Mouse (Mus musculus) hindbrain, embryonic 10.5 days (tissue): Measurements from ENCODE around the gene Mfsd5. TPM values are rescaled to one million over a fixed set of nuclear protein-coding genes. Genes with fewer than 3 reads are reported as not detected.

Experiments
- DNase-seq: peaks from one replicate; pipeline ENCODE4 v3.0.0-alpha.2; 2017; ENCODE audit warnings: low spot score
- H3K27ac ChIP-seq: fragments of 300-500 bp; sonication (generic); 2 replicates; pipeline ENCODE4 v1.5.1; 2016; ENCODE audit warnings: mild to moderate bottlenecking, moderate library complexity
- H3K27me3 ChIP-seq: fragments of 300-500 bp; sonication (generic); 2 replicates; pipeline ENCODE4 v1.6.1; 2016; ENCODE audit warnings: mild to moderate bottlenecking; ENCODE audit not compliant: poor library complexity, insufficient read depth, severe bottlenecking
- H3K36me3 ChIP-seq: fragments of 300-500 bp; sonication (generic); 2 replicates; pipeline ENCODE4 v1.6.1; 2016; ENCODE audit warnings: mild to moderate bottlenecking, moderate library complexity
- H3K4me1 ChIP-seq: fragments of 300-500 bp; sonication (generic); replicated peaks from 2 replicates; pipeline ENCODE4 v1.6.1; 2016; ENCODE audit warnings: mild to moderate bottlenecking
- H3K4me3 ChIP-seq: fragments of 300-500 bp; sonication (generic); 2 replicates; pipeline ENCODE4 v1.5.1; 2016; ENCODE audit warnings: mild to moderate bottlenecking, moderate library complexity
- H3K9me3 ChIP-seq: fragments of 300-500 bp; sonication (generic); 2 replicates; pipeline ENCODE4 v1.6.1; 2016; ENCODE audit warnings: mild to moderate bottlenecking, moderate library complexity
- WGBS: fragments of 180-500 bp; shearing (Covaris S2); methylation state at CpG from one replicate; pipeline ENCODE4 v1.1.7; 2016; 5-methylcytosine and 5-hydroxymethylcytosine counted together
- polyA plus RNA-seq: library from polyadenylated mRNA; unstranded; fragments of >200 nt; fragmentation: Nextera tagmentation; extraction: Ambion mirVana; gene quantifications from 2 replicates; pipeline ENCODE4 v1.2.1, GENCODE M21; 2016

The Mfsd5 gene
- polyA plus RNA-seq, 1 experiment from 2014 or later = 66.1 TPM

DNA sequence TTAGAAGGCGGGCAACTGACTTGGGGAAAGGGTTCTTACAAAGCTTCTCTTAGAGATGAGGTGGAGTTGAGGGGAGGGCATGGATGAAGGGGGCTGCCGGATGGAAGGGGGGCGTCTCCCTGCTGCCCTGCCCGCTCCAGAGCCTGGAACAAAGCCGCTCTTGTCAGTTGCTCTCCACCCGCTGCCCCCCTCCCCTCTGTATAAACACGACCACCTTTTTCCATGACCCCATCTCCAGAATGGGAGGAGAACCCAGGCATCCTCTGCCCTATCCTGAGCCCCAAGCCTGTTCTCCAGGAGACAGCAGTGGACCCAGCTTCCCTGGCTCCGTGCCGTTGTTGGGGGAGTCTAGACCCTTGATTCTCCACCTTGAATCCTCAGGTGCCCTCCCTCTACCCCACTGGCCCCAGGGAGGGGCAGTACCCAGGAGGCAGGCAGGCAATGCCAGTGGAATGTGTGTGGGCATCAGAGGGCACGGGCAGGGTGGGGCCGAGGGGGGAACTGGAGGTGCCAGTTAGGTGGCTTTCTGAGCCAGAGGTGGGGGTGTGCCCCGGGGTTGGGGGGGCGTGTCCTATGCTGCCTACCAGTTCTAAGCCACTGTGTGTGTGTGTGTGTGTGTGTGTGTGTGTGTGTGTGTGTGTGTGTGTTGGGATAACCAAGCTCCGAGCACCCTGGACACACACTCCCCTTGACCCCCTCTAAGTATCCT, 23.6 kb upstream of the Mfsd5 start:
- WGBS = 40% methylated on average over 14 of the region's 14 CpGs
- H3K4me3 ChIP-seq = peak overlapping the region; percentile 64; the same call in 1 of the 2 replicates

DNA sequence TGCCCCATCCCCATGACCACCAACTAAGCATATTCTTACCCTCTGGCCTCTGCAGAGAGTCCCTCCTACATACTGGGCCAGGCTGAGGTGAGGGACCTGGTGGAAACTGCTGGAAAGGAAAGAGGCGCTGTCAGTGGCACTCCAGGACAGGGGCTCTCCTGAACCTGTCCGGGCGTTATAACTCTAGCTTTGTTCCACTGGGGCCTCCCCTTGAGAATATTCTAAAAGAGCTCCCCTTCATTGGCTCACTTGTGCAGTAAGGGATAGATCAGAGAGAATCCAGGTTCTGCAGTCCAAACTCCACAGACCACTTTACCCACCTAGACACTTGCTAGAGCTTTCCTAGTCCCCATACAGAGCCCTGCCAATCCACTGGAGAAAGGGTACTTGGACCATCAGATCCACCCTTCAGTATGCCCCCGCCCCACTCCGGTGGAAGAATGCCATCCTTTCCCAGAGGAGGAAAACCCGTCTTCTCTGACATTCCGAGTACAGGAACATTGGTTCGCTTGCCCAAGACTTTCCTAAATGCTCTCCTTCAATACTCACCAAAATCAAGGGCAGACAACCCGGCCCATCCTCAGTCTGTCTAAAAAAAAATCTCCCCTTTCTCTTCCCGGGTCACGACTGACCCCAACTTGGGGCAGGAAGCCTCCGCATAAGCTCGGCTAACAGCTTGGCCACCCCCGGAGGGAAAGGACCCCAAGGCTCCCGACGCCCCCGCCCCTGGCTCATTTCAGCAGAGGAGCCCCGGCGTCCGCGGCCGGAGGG, 22.6 kb upstream of the Mfsd5 start:
- 8% methylated on average over 22 of the region's 22 CpGs for WGBS
- Histone ChIP-seq H3K4me3 (peak overlapping the region; percentile 64), H3K27me3 (peaks cover 80% of the 10 kb centered on the region), H3K4me1 (peaks cover 55% of the 10 kb centered on the region), H3K9me3 (no peaks in the 10 kb centered on the region), H3K27ac (peak overlapping the region; percentile 85), H3K36me3 (no peaks in the 10 kb centered on the region)
- no peak for DNase-seq

More for the DNA sequence above, 23.6 kb upstream of the Mfsd5 start:
- Histone ChIP-seq H3K9me3 (no peaks in the 10 kb centered on the region), H3K4me1 (peaks cover 63% of the 10 kb centered on the region), H3K27ac (peak overlapping the region; percentile 46), H3K36me3 (no peaks in the 10 kb centered on the region), H3K27me3 (peaks cover 89% of the 10 kb centered on the region)
- DNase-seq = no peak

DNA sequence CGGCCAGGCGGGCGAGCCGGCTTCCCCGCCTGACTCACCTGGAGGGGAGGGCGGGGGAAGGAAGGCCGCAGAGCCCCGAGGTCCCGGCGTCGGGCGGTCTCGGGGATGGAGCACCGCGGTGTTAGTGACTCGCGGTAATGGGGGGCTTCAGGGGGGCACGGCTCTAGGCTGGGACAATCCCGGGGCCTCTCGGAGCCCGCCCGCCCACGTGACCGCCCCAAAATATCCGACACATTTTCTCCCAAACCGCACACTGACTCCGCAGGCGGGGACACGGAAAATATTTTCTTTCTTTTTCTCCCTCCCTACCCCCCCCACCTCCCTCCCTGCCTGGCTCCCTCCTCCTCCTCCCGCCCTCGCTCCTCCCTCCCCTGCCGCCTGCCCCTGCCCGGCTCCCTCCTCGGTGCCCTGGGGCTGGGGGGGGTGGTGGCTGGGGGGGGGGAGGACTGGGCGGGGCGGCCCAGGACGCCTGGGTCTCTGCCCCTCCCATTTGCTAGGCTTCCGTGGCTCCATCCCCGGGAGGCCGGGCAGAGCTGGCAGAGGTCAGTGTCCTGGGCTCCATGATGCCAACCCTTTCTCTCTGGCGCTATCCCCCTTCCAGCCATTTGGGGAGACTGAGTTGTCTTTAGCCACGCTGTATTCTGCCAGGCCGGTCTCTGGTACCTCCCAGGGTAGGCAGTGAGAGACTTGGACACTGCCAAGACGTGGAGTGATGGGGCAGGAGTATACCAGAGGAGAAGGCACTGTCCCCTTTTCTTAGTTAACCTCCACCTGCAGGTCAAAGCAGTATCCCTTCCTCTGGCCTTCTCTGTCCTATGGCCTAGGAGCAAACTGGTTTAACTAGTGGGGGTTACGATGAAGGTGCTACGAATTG, 21.8 kb upstream of the Mfsd5 start, which contains the start of gene Rarg:
Rarg (minus strand) TSS at position 316 of the 874 bp plus-strand sequence.
- Histone ChIP-seq H3K27me3 (peaks cover 80% of the 10 kb centered on the region), H3K4me3 (peak within 1 kb of the TSS; percentile 64), H3K4me1 (peaks cover 51% of the 10 kb centered on the region), H3K9me3 (no peaks in the 10 kb centered on the region), H3K36me3 (no peaks in the 10 kb centered on the region), H3K27ac (peak within 1 kb of the TSS; percentile 85)
- WGBS = under 1% methylated on average over 42 of the region's 46 CpGs
- no peak for DNase-seq

DNA sequence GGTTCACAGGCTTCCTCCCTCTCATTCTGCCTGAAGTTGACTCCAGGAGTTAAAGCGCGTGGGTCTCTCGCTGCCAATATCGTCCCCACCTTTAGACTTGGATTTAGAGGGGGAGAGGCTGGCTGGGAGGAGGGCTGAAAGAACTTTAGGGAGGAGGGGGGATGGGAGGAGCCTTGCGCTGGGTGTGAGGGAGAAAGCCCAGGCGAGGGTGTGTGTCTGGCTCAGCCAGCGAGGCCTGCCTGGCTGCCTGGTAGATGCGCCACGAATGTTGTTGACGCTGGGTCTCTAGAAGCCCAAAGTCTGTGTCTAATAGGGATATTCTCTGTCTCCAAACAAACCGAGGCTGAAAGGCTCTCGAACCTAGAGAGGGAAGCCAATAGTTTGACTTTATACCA, 21.2 kb upstream of the Mfsd5 start:
- WGBS = 2% methylated on average over 12 of the region's 12 CpGs
- no peaks in the 10 kb centered on the region for H3K36me3 ChIP-seq
- no peaks in the 10 kb centered on the region for H3K9me3 ChIP-seq
- H3K27me3 ChIP-seq = peaks cover 75% of the 10 kb centered on the region
- peak overlapping the region; percentile 64 for H3K4me3 ChIP-seq
- DNase-seq = no peak
- peaks cover 50% of the 10 kb centered on the region for H3K4me1 ChIP-seq
- peak overlapping the region; percentile 85 for H3K27ac ChIP-seq

DNA sequence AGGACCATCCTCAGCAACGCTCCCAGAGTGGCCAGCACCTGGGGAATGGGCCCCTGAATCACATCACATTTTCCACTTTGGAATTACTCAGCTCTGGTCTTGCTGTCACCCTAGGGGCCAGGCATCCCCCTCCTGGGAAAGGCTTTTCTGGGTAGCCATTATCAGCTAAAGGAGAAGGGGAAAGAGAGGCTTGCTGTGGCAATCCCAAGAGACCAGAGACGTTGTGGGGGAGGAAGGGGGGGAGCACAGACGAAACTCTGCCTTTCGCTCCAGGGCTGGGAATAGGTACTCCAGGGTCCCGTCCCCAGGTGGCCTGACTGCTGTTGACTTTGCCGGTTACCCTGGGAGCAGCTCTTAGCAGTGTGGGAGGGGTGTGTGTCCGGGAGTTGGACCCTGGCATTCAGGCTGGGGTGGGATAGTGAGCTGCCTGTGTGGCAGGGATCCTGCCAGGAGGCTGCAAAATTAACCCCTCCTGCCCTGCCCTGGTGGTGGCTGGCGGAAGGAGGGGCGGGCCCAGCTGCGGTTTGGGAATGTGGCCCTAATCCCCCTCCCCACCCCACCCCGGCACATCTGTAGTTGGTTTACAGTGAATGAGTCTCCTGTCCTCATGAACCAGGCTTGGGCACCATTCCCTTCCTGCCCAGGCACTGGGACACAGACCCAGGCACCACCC, 20.5 kb upstream of the Mfsd5 start:
- peaks cover 50% of the 10 kb centered on the region for H3K4me1 ChIP-seq
- DNase-seq = no peak
- no peaks in the 10 kb centered on the region for H3K36me3 ChIP-seq
- WGBS = 9% methylated on average over 11 of the region's 11 CpGs
- peaks cover 71% of the 10 kb centered on the region for H3K27me3 ChIP-seq
- H3K9me3 ChIP-seq = no peaks in the 10 kb centered on the region
- H3K4me3 ChIP-seq = peak overlapping the region; percentile 64
- peak overlapping the region; percentile 85 for H3K27ac ChIP-seq

DNA sequence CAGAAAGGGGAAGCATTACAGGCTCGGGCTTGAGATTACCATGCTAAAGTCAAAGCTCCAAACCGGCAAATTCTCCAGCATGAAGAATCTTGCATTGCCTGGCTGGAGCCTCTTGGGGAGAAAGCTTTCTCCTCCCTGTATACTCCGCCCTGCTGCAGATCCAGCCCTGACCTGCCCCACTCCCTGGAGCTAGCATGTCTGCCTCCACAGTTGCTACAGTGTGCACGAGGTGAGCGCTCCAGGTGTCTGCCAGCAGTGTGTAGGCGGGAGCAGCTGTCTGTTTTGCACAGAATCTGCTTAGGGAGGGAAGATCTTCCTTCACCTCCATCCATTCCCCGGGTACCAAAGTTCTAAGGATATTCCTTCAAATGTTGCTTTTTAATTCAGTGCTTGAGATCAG, 16.7 kb upstream of the Mfsd5 start:
- H3K4me3 ChIP-seq = no peak overlapping the region
- H3K27me3 ChIP-seq = peaks cover 34% of the 10 kb centered on the region
- H3K9me3 ChIP-seq = no peaks in the 10 kb centered on the region
- no peaks in the 10 kb centered on the region for H3K36me3 ChIP-seq
- H3K4me1 ChIP-seq = peaks cover 21% of the 10 kb centered on the region
- H3K27ac ChIP-seq = no peak overlapping the region
- no peak for DNase-seq
- WGBS = 53% methylated on average over 7 of the region's 7 CpGs

DNA sequence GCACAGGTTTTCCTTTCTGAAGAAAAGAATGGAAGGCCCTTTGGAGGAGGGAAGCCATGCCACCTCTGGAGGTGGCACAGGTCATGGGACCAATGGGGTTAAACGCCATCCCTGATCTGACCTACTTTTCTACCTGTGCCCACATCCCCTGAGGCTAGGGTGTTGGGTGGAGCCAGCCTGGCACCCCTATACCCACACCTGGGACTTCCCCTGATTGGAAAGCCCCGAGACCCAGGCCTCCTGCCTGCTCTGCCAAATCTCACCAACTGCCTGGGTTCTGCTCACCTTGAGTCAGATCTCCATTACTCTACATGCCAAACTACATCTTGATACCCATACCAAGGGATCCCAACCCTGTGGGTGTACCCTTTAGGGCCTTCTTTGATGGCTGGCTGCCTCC, 16.2 kb upstream of the Mfsd5 start:
- Histone ChIP-seq H3K4me1 (peaks cover 16% of the 10 kb centered on the region), H3K36me3 (no peaks in the 10 kb centered on the region), H3K27me3 (peaks cover 29% of the 10 kb centered on the region), H3K4me3 (no peak overlapping the region), H3K9me3 (no peaks in the 10 kb centered on the region), H3K27ac (no peak overlapping the region)
- WGBS = 80% methylated on average over 2 of the region's 2 CpGs
- no peak for DNase-seq

DNA sequence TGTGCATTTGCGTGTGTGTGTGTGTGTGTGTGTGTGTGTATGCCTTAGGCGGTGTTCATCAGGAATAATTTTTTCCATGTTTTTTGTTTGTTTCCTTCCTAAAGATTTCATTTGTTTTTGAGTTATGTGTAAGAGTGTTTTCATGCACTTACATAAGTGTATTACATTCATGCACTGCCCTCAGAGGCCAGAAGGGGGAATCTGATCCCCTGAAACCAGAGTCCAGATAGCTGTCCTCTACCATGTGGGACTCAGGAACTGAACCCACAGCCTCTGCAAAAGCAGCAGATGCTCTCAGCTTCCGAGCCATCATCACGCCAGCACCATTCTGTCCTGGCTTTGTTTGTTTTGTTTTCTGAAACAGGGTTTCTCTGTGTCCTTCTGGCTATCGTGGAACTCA, 13.7 kb upstream of the Mfsd5 start:
- no peak overlapping the region for H3K4me3 ChIP-seq
- DNase-seq = no peak
- no peaks in the 10 kb centered on the region for H3K36me3 ChIP-seq
- H3K9me3 ChIP-seq = no peaks in the 10 kb centered on the region
- H3K27me3 ChIP-seq = peaks cover 20% of the 10 kb centered on the region
- WGBS = 88% methylated on average over 5 of the region's 5 CpGs
- no peak overlapping the region for H3K27ac ChIP-seq
- H3K4me1 ChIP-seq = peaks cover 7% of the 10 kb centered on the region

DNA sequence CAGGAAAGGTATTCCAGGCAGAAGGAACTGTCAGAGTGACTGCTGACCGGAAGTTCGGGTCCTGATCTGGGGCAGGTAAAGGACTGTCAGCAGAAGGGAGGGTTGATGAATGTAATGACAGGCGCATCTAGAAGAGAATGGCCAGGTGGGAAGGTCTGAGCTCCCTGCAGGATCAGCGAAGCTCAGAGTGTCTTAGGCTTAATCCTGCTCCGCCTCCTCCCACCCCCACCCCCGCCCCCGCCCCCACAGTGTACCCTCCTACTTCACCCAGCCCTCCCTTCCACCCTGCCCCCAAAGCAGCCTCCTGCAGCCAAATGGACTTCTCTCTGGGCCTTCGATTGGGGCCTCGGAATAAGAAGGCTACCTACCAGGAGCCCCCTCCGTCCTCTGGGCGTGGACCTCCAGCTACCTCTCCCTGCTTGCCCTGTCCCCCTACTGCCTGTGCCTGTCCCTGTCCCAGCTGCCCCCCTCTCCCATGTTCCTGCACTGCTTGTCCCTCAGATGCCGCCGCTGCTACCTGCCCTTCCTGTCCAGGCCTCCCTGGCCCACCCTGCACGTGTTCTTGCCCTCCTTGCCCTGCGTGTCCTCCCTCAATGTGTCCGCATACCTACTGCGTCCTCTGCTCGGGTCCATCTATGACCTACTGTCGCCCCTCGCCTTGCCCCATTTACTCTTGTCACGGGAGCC, 8.8 kb upstream of the Mfsd5 start, which contains the start of gene Gm9918:
Gm9918 (plus strand) TSS at position 290 of the 687 bp plus-strand sequence.
- peak within 1 kb of the TSS; percentile 41 for H3K4me3 ChIP-seq
- DNase-seq = no peak
- no peaks in the 10 kb centered on the region for H3K9me3 ChIP-seq
- H3K27ac ChIP-seq = peak within 1 kb of the TSS; percentile 17; the same call in 1 of the 2 replicates
- H3K36me3 ChIP-seq = no peaks in the 10 kb centered on the region
- H3K27me3 ChIP-seq = peaks cover 24% of the 10 kb centered on the region
- WGBS = 8% methylated on average over 20 of the region's 21 CpGs
- peaks cover 19% of the 10 kb centered on the region for H3K4me1 ChIP-seq

DNA sequence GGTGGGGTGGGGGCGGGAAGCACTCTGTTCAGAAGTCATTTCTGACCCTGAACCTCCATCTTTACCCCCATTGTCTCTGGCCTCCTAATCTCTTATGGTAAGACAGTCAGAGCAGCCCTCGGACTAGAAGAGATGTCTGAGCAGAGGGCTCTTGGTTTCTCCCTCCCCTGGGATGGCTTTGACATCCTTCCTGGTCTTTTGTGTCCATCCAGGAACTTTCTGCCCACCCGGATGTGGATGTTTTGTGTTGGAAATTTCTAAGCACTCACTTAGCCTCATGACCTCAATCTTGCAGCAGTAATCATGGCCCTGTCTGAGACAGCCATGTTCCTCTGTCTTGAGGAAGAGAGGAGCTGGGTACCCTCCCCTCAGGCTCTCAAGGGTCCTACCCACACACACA, 7.8 kb upstream of the Mfsd5 start:
- H3K27me3 ChIP-seq = peaks cover 24% of the 10 kb centered on the region
- H3K36me3 ChIP-seq = no peaks in the 10 kb centered on the region
- H3K4me1 ChIP-seq = peaks cover 19% of the 10 kb centered on the region
- WGBS = 24% methylated on average over 3 of the region's 3 CpGs
- no peak overlapping the region for H3K4me3 ChIP-seq
- DNase-seq = no peak
- no peak overlapping the region for H3K27ac ChIP-seq
- H3K9me3 ChIP-seq = no peaks in the 10 kb centered on the region

DNA sequence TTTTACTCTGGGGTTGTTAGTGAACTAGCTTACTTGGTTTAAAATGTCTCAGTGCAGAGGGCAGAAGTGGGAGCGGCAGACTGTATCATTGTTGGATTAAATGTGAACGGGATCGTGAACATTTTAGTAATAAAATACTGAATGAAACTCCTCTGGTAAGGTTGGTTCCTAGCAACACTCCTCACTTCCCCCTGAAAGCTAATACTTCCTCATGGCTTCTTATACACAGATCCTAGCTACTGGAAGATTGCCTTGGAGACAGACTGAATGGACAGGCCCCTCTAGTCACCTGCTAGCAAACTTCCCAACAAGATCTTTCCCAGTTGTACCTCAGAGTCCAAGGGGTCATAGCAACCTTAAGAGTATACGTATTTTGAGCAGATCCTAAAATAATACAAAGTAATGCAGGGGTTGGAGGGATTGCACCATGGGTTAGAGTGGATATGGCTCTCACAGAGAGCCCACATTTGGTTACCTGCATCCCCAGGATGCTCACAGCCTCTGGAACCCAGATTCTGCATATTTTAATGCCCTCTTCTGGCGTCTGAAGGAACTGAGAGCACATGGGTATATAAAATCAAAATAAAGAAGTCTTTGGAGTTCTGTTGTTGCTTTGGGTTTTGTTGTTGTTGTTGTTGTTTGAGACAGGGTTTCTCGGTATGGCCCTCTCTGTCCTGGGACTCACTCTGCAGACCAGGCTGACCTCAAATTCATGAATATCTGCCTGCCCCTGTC, 5.1 kb upstream of the Mfsd5 start:
- Histone ChIP-seq H3K36me3 (no peaks in the 10 kb centered on the region), H3K9me3 (no peaks in the 10 kb centered on the region), H3K4me3 (no peak overlapping the region), H3K4me1 (peaks cover 25% of the 10 kb centered on the region), H3K27me3 (peaks cover 24% of the 10 kb centered on the region), H3K27ac (no peak overlapping the region)
- DNase-seq = no peak
- 71% methylated on average over 6 of the region's 6 CpGs for whole genome bisulfite sequencing
